Mouse (Mus musculus) heart, postnatal 0 days (tissue): ENCODE data around the gene Mrps33. TPM values are rescaled to one million over a fixed set of nuclear protein-coding genes. Genes with fewer than 3 reads are reported as not detected.

ENCODE experiments used
- ATAC-seq: fragments of 200-750 bp; cut with Nextera tagmentation; 2 replicates; pipeline ENCODE4 v1.8.0; 2017; ENCODE audit warnings: low read depth, moderate number of reproducible peaks, moderate library complexity; ENCODE audit not compliant: insufficient read depth
- DNase-seq: peaks from one replicate; pipeline ENCODE4 v3.0.0-alpha.2; 2016; ENCODE audit warnings: low spot score
- H3K27ac ChIP-seq: fragments of 300-500 bp; sonication (generic); 2 replicates; pipeline ENCODE4 v1.5.1; 2014; ENCODE audit warnings: low read depth, mild to moderate bottlenecking
- H3K27me3 ChIP-seq: fragments of 300-500 bp; sonication (generic); 2 replicates; pipeline ENCODE4 v1.6.1; 2014; ENCODE audit warnings: low read length, mixed read lengths; ENCODE audit not compliant: control insufficient read depth, insufficient read depth
- H3K36me3 ChIP-seq: fragments of 300-500 bp; sonication (generic); replicated peaks from 2 replicates; pipeline ENCODE4 v1.6.1; 2014; ENCODE audit warnings: low read length, mixed read lengths; ENCODE audit not compliant: control insufficient read depth, insufficient read depth
- H3K4me1 ChIP-seq: fragments of 300-500 bp; sonication (generic); 2 replicates; pipeline ENCODE4 v1.6.1; 2014; ENCODE audit warnings: antibody characterized with exemption; ENCODE audit not compliant: control insufficient read depth, insufficient read depth
- H3K4me2 ChIP-seq: fragments of 300-500 bp; sonication (generic); 2 replicates; pipeline ENCODE4 v1.6.1; 2014; ENCODE audit warnings: low read depth, mild to moderate bottlenecking, low read length, moderate library complexity
- H3K4me3 ChIP-seq: fragments of 300-500 bp; sonication (generic); 2 replicates; pipeline ENCODE4 v1.5.1; 2014; ENCODE audit warnings: low read depth, low read length
- H3K9ac ChIP-seq: fragments of 300-500 bp; sonication (generic); replicated peaks from 2 replicates; pipeline ENCODE4 v1.6.1; 2014; ENCODE audit warnings: low read depth, low read length, mixed read lengths
- H3K9me3 ChIP-seq: fragments of 300-500 bp; sonication (generic); replicated peaks from 2 replicates; pipeline ENCODE4 v1.6.1; 2016; ENCODE audit warnings: low read length; ENCODE audit not compliant: control insufficient read depth
- CTCF ChIP-seq: IDR thresholded peaks from 2 replicates; pipeline ENCODE4 v1.5.1; 2016; ENCODE audit warnings: antibody characterized with exemption, control low read depth, low read depth
- EP300 ChIP-seq: IDR thresholded peaks from 2 replicates; pipeline ENCODE4 v1.6.1; 2016; ENCODE audit warnings: antibody characterized with exemption, low read depth
- whole genome bisulfite sequencing: fragments of 180-500 bp; shearing (Covaris S2); extraction: QIAGEN DNeasy Blood & Tissue Kit; methylation state at CpG from one replicate; pipeline ENCODE4 v1.1.7; 2014; 5-methylcytosine and 5-hydroxymethylcytosine counted together
- polyA plus RNA-seq: library from polyadenylated mRNA; unstranded; fragments of >200 nt; fragmentation: Nextera tagmentation; extraction: Ambion mirVana; gene quantifications from 2 replicates; pipeline ENCODE4 v1.2.1, GENCODE M21; 2015
- total RNA-seq: library from RNA; depleted of rRNA; stranded (reverse); fragments of >200 nt; gene quantifications from 2 replicates; pipeline ENCODE4 v1.2.3, GENCODE M21; 2014; ENCODE audit warnings: low replicate concordance

The Mrps33 gene
- total and polyA plus RNA-seq, 2 experiments from 2014 or later: 56.3 to 231 TPM

DNA sequence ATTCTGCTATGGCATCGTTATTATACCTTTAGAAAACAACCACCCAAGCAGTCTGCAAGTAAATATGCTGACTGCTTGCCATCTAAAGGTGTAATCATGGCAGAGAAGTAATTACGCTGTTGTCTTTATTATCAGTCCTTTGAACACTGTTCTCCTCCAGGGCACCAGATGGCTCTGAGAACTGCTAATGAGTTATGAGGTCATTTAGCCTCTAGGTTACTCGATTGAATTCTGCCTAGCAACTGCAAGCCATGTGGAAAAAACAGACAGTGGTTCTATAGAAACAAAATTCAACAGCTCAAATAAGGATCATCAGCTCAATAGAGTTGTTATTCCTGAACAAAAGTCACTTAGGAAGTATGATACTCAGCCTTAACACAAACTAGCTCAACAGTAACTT is 4.9 kb downstream of the Mrps33 start:
- WGBS: 79% methylated on average over 3 of the region's 3 CpGs
- no peak overlapping the region for H3K4me2 ChIP-seq
- no peak for ATAC-seq
- DNase-seq: no peak
- H3K27me3 ChIP-seq: no peaks in the 10 kb centered on the region
- no peak overlapping the region for H3K9ac ChIP-seq
- H3K36me3 ChIP-seq: peaks cover 26% of the 10 kb centered on the region
- TF ChIP-seq EP300: no peak
- no peak for TF ChIP-seq CTCF
- H3K4me3 ChIP-seq: no peak overlapping the region
- H3K4me1 ChIP-seq: peaks cover 7% of the 10 kb centered on the region; the same call in 1 of the 2 replicates
- no peak overlapping the region for H3K27ac ChIP-seq
- no peaks in the 10 kb centered on the region for H3K9me3 ChIP-seq

DNA sequence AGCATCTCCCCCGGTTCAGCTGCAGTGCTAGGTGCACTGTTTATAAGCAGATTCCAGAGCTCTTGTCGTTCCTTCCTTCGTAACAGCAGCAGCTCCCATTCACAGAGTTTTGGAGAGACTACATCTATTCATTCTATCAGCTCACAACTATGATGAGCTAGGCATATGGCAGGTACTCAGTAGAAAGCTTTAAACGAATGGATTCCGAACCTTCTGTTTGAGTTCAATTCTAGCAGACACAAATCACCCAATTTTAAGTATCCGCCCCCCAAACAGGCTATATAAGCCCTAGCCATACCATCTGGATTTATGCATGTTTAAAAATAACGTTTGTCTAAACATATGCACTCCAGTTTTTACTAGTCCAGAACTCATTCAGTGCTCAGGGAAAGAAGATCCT is 9.8 kb downstream of the Mrps33 start:
- H3K9ac ChIP-seq: no peak overlapping the region
- H3K36me3 ChIP-seq: peaks cover 37% of the 10 kb centered on the region
- H3K4me3 ChIP-seq: no peak overlapping the region
- no peaks in the 10 kb centered on the region for H3K27me3 ChIP-seq
- H3K4me2 ChIP-seq: no peak overlapping the region
- H3K4me1 ChIP-seq: no peaks in the 10 kb centered on the region
- no peak for TF ChIP-seq CTCF
- no peak for TF ChIP-seq EP300
- WGBS: 91% methylated on average over 7 of the region's 7 CpGs
- DNase-seq (no peak), ATAC-seq (no peak)
- no peak overlapping the region for H3K27ac ChIP-seq
- H3K9me3 ChIP-seq: no peaks in the 10 kb centered on the region; the same call in 1 of the 2 replicates

DNA sequence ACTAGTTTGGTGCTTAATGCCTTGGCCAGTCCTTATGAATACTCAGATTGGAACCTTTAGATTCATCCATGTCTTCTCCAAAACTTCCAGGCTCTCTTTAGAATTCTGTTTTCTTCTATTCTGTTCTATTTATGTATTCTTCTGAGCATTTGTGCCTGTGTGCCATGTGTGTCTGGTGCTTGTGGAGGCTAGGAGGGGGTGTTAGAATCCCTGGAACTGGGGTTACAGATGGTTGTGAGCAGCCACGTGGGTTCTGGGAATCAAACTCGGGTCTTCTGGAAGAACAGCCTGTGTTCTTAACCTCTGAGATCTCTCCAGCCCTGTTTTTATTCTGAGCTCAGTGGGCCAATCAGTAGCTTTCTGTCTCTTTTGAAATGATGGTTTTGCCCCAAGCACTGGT is 13.7 kb downstream of the Mrps33 start:
- 63% methylated on average over 2 of the region's 2 CpGs for WGBS
- Histone ChIP-seq H3K4me3 (no peak overlapping the region), H3K9me3 (no peaks in the 10 kb centered on the region; the same call in 1 of the 2 replicates), H3K4me2 (no peak overlapping the region), H3K9ac (no peak overlapping the region), H3K36me3 (peaks cover 16% of the 10 kb centered on the region), H3K27me3 (no peaks in the 10 kb centered on the region), H3K27ac (no peak overlapping the region), H3K4me1 (no peaks in the 10 kb centered on the region)
- DNase-seq (no peak), ATAC-seq (no peak)
- TF ChIP-seq CTCF (no peak), EP300 (no peak)

DNA sequence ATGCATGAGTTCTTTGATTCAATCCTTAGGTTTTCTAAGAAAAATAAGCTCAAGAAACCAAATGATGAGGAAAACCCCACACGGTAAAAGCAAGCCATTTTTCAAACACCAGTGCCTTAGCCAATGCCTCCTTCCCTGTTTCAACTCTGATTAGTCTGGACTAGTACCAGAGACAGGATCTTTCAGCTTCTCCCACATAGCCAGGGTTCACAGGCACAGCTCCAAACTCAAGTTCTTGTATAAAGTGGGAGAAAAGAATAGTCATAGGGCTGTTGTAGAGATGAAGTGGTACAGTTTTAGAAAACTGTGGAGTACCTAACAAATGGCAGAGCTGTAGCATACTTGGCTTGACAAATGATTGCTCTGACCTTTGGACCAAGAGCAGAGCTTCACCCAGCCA is 14.6 kb downstream of the Mrps33 start:
- ATAC-seq (no peak), DNase-seq (no peak)
- WGBS: 69% methylated on average over 1 of the region's 1 CpGs
- TF ChIP-seq EP300: no peak
- TF ChIP-seq CTCF: no peak
- Histone ChIP-seq H3K36me3 (peaks cover 13% of the 10 kb centered on the region; the same call in 1 of the 2 replicates), H3K4me2 (no peak overlapping the region), H3K27ac (no peak overlapping the region), H3K9me3 (no peaks in the 10 kb centered on the region; the same call in 1 of the 2 replicates), H3K27me3 (no peaks in the 10 kb centered on the region), H3K9ac (no peak overlapping the region), H3K4me1 (no peaks in the 10 kb centered on the region), H3K4me3 (no peak overlapping the region)

DNA sequence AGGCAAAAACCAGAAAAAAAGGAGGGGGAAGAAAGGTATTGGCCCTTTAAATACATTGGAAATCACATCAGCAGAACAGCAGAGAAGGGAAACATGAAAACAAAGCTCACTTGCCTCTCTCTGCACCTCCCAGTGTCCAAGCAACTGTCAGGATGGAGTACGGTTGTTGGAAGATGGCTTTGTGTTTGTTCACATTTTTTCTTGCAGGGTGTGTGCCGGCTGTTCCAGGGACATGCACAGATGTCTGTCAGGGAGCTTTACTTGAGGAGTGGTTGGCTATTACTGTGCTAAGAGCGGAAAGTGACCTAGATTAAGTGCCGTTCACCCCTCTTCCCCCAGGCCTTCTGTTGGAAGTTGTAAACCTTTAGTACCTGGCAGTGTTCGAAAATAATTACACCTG is 19.0 kb downstream of the Mrps33 start:
- WGBS: 58% methylated on average over 5 of the region's 5 CpGs
- ATAC-seq: no peak
- no peak for TF ChIP-seq CTCF
- no peak for TF ChIP-seq EP300
- no peak overlapping the region for H3K4me2 ChIP-seq
- DNase-seq: no peak
- H3K9ac ChIP-seq: no peak overlapping the region
- H3K27me3 ChIP-seq: no peaks in the 10 kb centered on the region
- H3K4me3 ChIP-seq: no peak overlapping the region
- H3K4me1 ChIP-seq: no peaks in the 10 kb centered on the region
- H3K36me3 ChIP-seq: no peaks in the 10 kb centered on the region
- no peak overlapping the region for H3K27ac ChIP-seq
- no peaks in the 10 kb centered on the region for H3K9me3 ChIP-seq

DNA sequence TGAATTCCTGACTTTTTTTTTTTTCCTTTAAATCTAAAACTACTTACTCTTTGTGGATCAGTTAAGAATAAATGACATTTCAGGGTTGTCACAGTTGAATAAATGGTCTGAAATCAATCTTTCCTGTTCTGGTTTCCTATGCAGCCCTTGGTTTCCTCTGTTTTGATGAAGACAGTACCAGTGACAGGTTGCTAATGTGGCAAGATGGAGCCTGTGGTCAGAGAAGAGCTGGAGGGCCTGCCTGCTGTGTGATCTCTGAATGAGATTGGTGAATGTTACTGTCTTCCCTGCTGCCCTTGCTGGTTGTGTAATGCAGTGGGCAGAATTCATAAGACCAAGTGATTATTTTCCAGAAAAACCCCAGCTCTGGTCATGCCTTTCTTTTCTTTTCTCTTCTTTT is 22.4 kb downstream of the Mrps33 start:
- Histone ChIP-seq H3K27ac (no peak overlapping the region), H3K9me3 (no peaks in the 10 kb centered on the region), H3K4me3 (no peak overlapping the region), H3K27me3 (no peaks in the 10 kb centered on the region), H3K9ac (no peak overlapping the region), H3K4me1 (no peaks in the 10 kb centered on the region), H3K4me2 (no peak overlapping the region), H3K36me3 (no peaks in the 10 kb centered on the region)
- ATAC-seq (no peak), DNase-seq (no peak)
- no peak for TF ChIP-seq CTCF
- TF ChIP-seq EP300: no peak
